Mouse (Mus musculus): ENCODE results near the gene Optn.

- TF ChIP-seq CTCF (IDR thresholded peaks at IDR 0.05) (no peak), EP300 (IDR thresholded peaks at IDR 0.05; ENCODE audit: insufficient read depth, low read depth, low read length) (no peak), POLR2A (IDR thresholded peaks at IDR 0.05; ENCODE audit: insufficient read depth, low read depth, low read length) (no peak)
Observed at GRCm38 (mm10) chr2:5050562-5050961, 13.3 kb downstream of the Optn start.

Data from heart, adult 2 months (tissue).